Mouse (Mus musculus) liver, embryonic 16.5 days (tissue): ENCODE results near the gene Prn. TPM values are rescaled to one million over a fixed set of nuclear protein-coding genes. Genes with fewer than 3 reads are reported as not detected.

Experiments
- ATAC-seq: fragments of 200-750 bp; cut with Nextera tagmentation; 2 replicates; pipeline ENCODE4 v1.8.0; 2017; ENCODE audit warnings: low read depth, mild to moderate bottlenecking, moderate number of reproducible peaks, moderate library complexity
- H3K27ac ChIP-seq: fragments of 300-500 bp; sonication (generic); 2 replicates; pipeline ENCODE4 v1.5.1; 2014; ENCODE audit warnings: mild to moderate bottlenecking, low read length
- H3K27me3 ChIP-seq: fragments of 300-500 bp; sonication (generic); 2 replicates; pipeline ENCODE4 v1.6.1; 2014; ENCODE audit warnings: low read depth, low read length, mixed read lengths; ENCODE audit not compliant: control insufficient read depth, insufficient read depth
- H3K36me3 ChIP-seq: fragments of 300-500 bp; sonication (generic); 2 replicates; pipeline ENCODE4 v1.6.1; 2014; ENCODE audit warnings: mild to moderate bottlenecking; ENCODE audit not compliant: control insufficient read depth, insufficient read depth
- H3K4me1 ChIP-seq: fragments of 300-500 bp; sonication (generic); 2 replicates; pipeline ENCODE4 v1.6.1; 2014; ENCODE audit warnings: low read depth, low read length, mixed read lengths; ENCODE audit not compliant: control insufficient read depth
- H3K4me2 ChIP-seq: fragments of 300-500 bp; sonication (generic); 2 replicates; pipeline ENCODE4 v1.6.1; 2014; ENCODE audit warnings: low read depth, low read length, mixed read lengths
- H3K4me3 ChIP-seq: fragments of 300-500 bp; sonication (generic); 2 replicates; pipeline ENCODE4 v1.5.1; 2014; ENCODE audit warnings: low read depth, mild to moderate bottlenecking, low read length
- H3K9ac ChIP-seq: fragments of 300-500 bp; sonication (generic); 2 replicates; pipeline ENCODE4 v1.6.1; 2014; ENCODE audit warnings: low read depth, low read length
- H3K9me3 ChIP-seq: fragments of 300-500 bp; sonication (generic); replicated peaks from 2 replicates; pipeline ENCODE4 v1.6.1; 2016; ENCODE audit warnings: low read length; ENCODE audit not compliant: control insufficient read depth
- WGBS: fragments of 180-500 bp; shearing (Covaris S2); extraction: QIAGEN DNeasy Blood & Tissue Kit; methylation state at CpG from one replicate; pipeline ENCODE4 v1.1.7; 2014; ENCODE audit not compliant: insufficient replicate concordance; 5-methylcytosine and 5-hydroxymethylcytosine counted together
- polyA plus RNA-seq: library from polyadenylated mRNA; unstranded; fragments of >200 nt; fragmentation: Nextera tagmentation; extraction: Ambion mirVana; gene quantifications from 2 replicates; pipeline ENCODE4 v1.2.1, GENCODE M21; 2015

Gene Prn
- polyA plus RNA-seq, 1 experiment from 2014 or later, result not detected

DNA sequence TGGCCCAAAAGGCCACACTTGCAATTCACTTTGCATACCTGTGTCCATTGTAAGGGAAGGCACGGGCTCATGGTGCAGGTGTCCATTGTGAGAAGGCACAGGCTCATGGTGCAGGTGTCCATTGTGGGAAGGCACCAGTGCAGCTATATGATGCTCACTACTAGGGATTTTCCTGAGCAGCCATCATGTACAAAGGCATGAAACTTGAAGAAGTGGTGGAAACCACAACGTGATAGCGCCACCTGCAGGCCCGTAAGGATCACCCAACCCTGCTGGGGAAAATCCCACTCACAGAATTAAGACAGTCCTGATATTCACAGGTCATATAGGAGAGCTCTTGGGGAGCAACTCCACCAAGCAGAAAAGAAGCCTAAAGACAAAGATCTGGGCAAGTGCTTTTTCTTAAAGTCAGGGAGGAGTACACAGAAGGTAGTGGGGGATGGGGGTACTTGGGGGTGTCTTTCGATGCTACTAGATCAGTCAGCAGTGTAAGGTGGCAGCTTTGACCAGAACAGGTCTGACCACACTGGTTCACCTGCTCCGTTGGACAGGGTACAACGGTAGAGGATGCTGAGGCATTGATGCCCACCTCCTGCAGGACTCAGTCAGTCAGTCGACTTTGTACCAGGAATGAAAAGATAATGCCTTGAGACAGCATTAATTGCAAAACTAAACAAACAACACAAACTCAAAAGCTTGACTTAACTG is 29.8 kb downstream of the Prn start:
- WGBS, result 32% methylated on average over 8 of the region's 8 CpGs
- no peaks in the 10 kb centered on the region for H3K27me3 ChIP-seq
- H3K4me1 ChIP-seq, result peaks cover 19% of the 10 kb centered on the region
- no peaks in the 10 kb centered on the region for H3K36me3 ChIP-seq
- H3K9me3 ChIP-seq, result no peaks in the 10 kb centered on the region
- no peak overlapping the region for H3K9ac ChIP-seq
- no peak overlapping the region for H3K4me3 ChIP-seq
- no peak overlapping the region for H3K4me2 ChIP-seq
- ATAC-seq, result peak; percentile 32; the same call in 1 of the 2 replicates
- H3K27ac ChIP-seq, result no peak overlapping the region

DNA sequence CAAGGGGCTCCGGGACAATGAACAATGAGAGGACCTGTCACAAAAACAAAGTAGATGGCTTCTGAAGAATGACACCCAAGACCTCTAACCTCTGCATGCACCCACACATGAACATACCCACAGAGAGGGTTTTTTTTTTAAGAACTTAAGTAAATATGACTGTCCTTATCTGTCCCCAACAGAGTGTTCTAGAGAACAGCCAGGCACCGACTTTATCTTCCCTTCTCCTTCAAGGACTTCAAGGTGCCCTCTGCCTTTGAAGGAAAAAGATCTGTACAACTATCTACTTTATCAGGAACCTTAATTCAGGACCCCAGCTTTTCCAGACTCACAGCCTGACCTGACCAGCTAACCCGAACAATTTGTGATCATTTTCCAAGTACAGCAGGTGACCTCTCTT is 30.7 kb downstream of the Prn start:
- H3K9ac ChIP-seq, result peak overlapping the region; percentile 36
- H3K4me1 ChIP-seq, result peaks cover 19% of the 10 kb centered on the region
- no peaks in the 10 kb centered on the region for H3K27me3 ChIP-seq
- no peaks in the 10 kb centered on the region for H3K9me3 ChIP-seq
- peak; percentile 81 for ATAC-seq
- no peaks in the 10 kb centered on the region for H3K36me3 ChIP-seq
- no peak overlapping the region for H3K4me3 ChIP-seq
- peak overlapping the region; percentile 15 for H3K4me2 ChIP-seq
- WGBS, result 20% methylated on average over 3 of the region's 3 CpGs
- H3K27ac ChIP-seq, result peak overlapping the region; percentile 76

DNA sequence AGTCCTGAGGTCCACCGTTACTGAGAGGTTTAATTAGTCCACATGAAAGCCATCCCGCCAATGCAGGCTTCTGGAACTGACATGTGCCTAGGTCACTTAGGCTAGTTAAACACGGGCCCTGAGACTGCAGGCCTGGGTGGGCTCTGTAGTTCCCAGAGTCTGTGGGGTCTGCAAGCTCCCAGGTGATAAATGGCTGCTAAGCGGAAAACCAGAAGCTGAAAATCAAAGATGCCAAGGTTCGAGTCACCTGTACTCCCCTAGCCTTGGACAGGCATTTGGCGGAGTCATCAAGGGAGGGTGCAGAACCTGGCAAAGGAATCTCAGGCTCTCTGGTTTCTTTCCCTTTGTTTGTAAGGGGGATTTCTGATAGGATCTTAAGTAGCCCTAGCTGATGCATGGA is 31.7 kb downstream of the Prn start:
- WGBS, result 71% methylated on average over 6 of the region's 6 CpGs
- Histone ChIP-seq H3K4me1 (peaks cover 19% of the 10 kb centered on the region), H3K36me3 (no peaks in the 10 kb centered on the region), H3K9me3 (no peaks in the 10 kb centered on the region), H3K9ac (no peak overlapping the region), H3K4me3 (no peak overlapping the region), H3K4me2 (no peak overlapping the region), H3K27me3 (no peaks in the 10 kb centered on the region), H3K27ac (no peak overlapping the region)
- no peak for ATAC-seq

DNA sequence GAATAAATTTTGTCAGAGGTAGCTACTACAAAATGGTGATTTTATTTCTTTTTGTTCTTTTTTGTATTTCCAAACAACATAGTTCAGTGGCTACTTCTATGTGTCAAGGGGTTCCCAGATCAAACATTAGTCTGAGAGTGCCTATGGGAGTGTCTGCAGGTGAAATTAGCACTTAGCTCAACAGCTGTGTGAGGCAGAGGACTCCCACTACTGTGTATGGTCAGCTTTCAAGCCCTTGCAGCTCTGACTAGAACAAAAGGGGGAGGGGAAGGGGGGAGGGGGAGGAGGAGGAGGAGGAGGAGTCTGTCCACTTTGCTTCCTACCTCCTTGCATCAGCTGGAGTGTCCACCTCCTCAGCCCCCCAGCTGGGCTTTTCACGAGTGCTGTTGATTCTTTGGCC is 34.6 kb downstream of the Prn start:
- no peak overlapping the region for H3K4me3 ChIP-seq
- H3K9me3 ChIP-seq, result no peaks in the 10 kb centered on the region
- peaks cover 19% of the 10 kb centered on the region for H3K4me1 ChIP-seq
- no peak overlapping the region for H3K4me2 ChIP-seq
- no peak overlapping the region for H3K9ac ChIP-seq
- H3K27ac ChIP-seq, result no peak overlapping the region
- 46% methylated on average over 1 of the region's 1 CpGs for WGBS
- H3K36me3 ChIP-seq, result no peaks in the 10 kb centered on the region
- no peak for ATAC-seq
- 0 out of 2 replicates have a peak, but pooled peaks cover 2% of the 10 kb centered on the region for H3K27me3 ChIP-seq

DNA sequence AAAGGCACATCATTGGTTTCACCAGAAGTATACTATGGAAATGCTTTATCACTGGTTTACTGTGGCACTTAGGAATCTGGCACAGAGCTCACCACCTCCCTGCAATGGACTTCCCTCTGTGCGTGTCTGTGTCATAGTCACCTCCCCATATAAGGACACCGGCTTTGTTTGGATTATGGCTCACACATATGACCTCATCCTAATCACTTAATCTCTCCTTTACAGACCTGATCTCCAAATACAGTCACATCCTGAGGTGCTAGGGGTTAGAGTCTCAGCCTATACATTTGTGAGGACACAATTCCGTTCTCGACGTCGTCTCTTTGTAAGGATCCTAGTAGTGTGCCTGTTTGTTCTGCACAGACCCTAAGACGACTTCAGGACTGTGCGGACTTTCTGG is 35.5 kb downstream of the Prn start:
- ATAC-seq, result no peak

DNA sequence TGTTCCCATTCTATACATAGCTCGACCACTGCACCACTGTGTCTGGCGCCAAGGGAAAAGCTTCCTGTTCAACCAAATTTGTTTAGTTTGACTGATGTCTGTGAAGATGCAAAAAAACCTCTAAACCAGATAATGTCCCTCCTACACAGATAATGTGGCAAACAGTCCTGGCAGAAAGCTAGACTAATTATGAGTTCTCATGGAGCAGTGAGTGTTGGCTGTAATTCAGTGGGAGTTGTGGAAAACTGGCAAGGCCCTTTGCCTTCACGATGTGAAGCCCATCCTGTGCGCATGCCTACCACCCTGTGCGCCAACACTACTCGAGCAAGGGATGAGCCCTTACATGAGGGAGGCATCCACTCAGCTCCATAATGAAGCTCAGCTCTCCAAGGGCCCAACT is 36.0 kb downstream of the Prn start:
- no peak for ATAC-seq
- H3K36me3 ChIP-seq, result no peaks in the 10 kb centered on the region
- H3K4me3 ChIP-seq, result no peak overlapping the region
- WGBS, result 68% methylated on average over 6 of the region's 6 CpGs
- no peaks in the 10 kb centered on the region for H3K9me3 ChIP-seq
- 0 out of 2 replicates have a peak, but pooled peaks cover 2% of the 10 kb centered on the region for H3K27me3 ChIP-seq
- peaks cover 6% of the 10 kb centered on the region for H3K4me1 ChIP-seq
- H3K27ac ChIP-seq, result no peak overlapping the region
- no peak overlapping the region for H3K4me2 ChIP-seq
- H3K9ac ChIP-seq, result no peak overlapping the region

More for the DNA sequence above, 35.5 kb downstream of the Prn start:
- Histone ChIP-seq H3K27ac (no peak overlapping the region), H3K9ac (no peak overlapping the region), H3K4me2 (no peak overlapping the region), H3K4me1 (peaks cover 11% of the 10 kb centered on the region), H3K36me3 (no peaks in the 10 kb centered on the region), H3K4me3 (no peak overlapping the region), H3K9me3 (no peaks in the 10 kb centered on the region), H3K27me3 (0 out of 2 replicates have a peak, but pooled peaks cover 2% of the 10 kb centered on the region)
- WGBS, result 38% methylated on average over 8 of the region's 8 CpGs

DNA sequence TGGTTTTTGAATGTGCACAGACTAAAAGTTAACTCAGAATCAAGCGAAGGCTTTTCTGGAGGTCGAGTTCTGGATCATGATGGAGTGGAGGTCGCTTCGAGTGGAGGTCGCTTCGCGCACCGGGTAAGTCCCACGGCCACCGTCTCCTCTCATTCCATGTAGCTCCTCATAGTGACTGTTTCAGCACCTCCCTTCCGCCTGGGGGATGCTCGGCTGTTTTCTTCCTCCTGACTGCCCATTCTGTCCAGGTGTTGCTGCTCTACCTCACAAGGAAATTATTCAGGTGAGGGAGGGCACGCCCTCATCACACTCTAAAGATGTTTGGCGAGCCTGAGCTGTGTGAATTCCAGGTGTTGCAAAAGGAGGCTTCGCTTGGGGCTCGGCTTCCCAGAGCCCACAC is 36.6 kb downstream of the Prn start:
- Histone ChIP-seq H3K27ac (no peak overlapping the region), H3K36me3 (no peaks in the 10 kb centered on the region), H3K9me3 (no peaks in the 10 kb centered on the region), H3K9ac (no peak overlapping the region), H3K4me1 (peaks cover under 1% of the 10 kb centered on the region; the same call in 1 of the 2 replicates), H3K27me3 (0 out of 2 replicates have a peak, but pooled peaks cover 2% of the 10 kb centered on the region), H3K4me3 (no peak overlapping the region), H3K4me2 (no peak overlapping the region)
- WGBS, result 71% methylated on average over 16 of the region's 16 CpGs
- ATAC-seq, result no peak

DNA sequence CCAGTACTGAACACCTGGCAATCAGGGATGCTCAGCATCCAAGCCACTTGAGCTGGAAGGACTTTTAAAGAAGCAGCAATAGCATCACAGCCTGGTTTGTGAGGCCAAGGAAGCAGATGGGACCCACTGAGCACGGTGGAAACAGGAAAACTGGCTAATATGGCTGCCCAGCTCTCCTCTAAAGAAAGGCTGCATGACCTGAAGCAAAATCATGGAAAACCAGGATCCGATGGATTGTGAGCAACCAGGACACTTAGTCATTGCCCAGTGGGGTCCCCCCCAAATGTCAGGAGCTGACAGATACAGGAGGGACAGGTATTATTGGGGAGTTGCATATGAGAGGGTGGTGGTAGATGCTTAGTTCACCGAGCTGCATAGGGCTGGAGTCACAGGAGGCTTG is 38.4 kb downstream of the Prn start:
- 53% methylated on average over 3 of the region's 3 CpGs for whole genome bisulfite sequencing

DNA sequence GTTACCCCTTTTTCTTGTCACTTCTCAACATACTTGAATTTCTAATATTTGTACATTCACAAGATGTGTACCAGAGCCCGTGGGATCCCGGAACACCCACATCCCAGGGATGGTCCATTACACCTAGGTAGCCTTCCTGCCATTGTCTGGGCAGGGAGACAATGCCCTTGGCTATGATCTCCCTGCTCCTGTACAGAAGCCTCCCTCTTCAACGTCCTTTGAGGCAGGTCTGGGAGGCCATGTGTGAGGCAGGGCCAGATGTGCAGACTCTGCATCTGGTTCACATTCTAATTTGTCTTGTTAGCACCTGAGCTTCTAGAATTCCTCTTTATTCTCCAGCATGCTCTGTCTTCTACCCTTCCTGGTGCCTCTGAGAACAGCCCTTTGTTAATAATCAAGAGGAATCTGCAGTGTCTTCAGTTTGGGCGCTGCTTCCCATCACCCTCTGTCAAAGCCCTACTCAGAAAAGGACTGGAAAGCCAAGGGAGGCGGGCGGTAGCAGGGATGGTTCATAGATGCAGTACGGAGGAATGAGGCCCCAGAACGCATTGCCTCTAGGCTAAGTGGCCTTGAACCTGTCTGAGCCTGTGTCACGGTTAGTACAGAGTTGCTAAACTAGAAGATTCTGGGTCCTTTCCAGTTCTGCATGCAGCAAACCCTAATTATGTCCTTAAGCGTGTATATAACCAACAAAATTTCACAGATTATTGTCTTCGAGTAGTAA is 39.3 kb downstream of the Prn start:
- ATAC-seq, result no peak
- peaks cover 22% of the 10 kb centered on the region for H3K27me3 ChIP-seq
- H3K9me3 ChIP-seq, result no peaks in the 10 kb centered on the region
- H3K27ac ChIP-seq, result no peak overlapping the region
- H3K36me3 ChIP-seq, result no peaks in the 10 kb centered on the region
- no peaks in the 10 kb centered on the region for H3K4me1 ChIP-seq
- 56% methylated on average over 11 of the region's 11 CpGs for WGBS
- H3K9ac ChIP-seq, result no peak overlapping the region
- H3K4me3 ChIP-seq, result no peak overlapping the region
- H3K4me2 ChIP-seq, result no peak overlapping the region

More for the DNA sequence above, 38.4 kb downstream of the Prn start:
- H3K36me3 ChIP-seq, result no peaks in the 10 kb centered on the region
- H3K4me3 ChIP-seq, result no peak overlapping the region
- H3K4me2 ChIP-seq, result no peak overlapping the region
- peaks cover 14% of the 10 kb centered on the region for H3K27me3 ChIP-seq
- H3K4me1 ChIP-seq, result no peaks in the 10 kb centered on the region
- H3K9me3 ChIP-seq, result no peaks in the 10 kb centered on the region
- no peak overlapping the region for H3K27ac ChIP-seq
- no peak for ATAC-seq
- H3K9ac ChIP-seq, result no peak overlapping the region
